Mouse (Mus musculus): Measurements from ENCODE around the gene Kiz. TPM values are rescaled to one million over a fixed set of nuclear protein-coding genes. Genes with fewer than 3 reads are reported as not detected.

Gene Kiz
- total and polyA plus RNA-seq, 3 experiments, result 8.2 to 13.1 TPM; not detected in 1

GRCm38 (mm10) chr2:147014101-147014886 is 158.6 kb downstream of the Kiz start:
- peak; percentile 59 for DNase-seq (ENCODE audit: low read depth, low spot score)
- H3K9ac ChIP-seq (ENCODE audit: control insufficient read depth, low read depth, low read length, poor library complexity, severe bottlenecking), result peak overlapping the region; percentile 98
- H3K27me3 ChIP-seq (ENCODE audit: control insufficient read depth in 1 of 2, insufficient read depth in 2 of 2, low read length in 2 of 2), result no peaks in the 10 kb centered on the region
- H3K4me1 ChIP-seq (ENCODE audit: control insufficient read depth in 1 of 2, insufficient read depth in 2 of 2, low read length in 2 of 2), result peaks cover 6 to 22% of the 10 kb centered on the region in 2 experiments
- TF ChIP-seq MYC (IDR thresholded peaks at IDR 0.05; ENCODE audit: low read depth, low read length) (0 out of 2 replicates have a peak, but pooled peaks have one; percentile 8), ZNF384 (IDR thresholded peaks at IDR 0.05; ENCODE audit: low read depth, low read length) (peak; percentile 60), ETS1 (IDR thresholded peaks at IDR 0.05; ENCODE audit: low read depth, low read length) (no peak)
- peak overlapping the region; percentile 98 to 100 for H3K4me3 ChIP-seq (ENCODE audit: control insufficient read depth in 1 of 2, insufficient read depth in 1 of 2, low read depth in 2 of 2, low read length in 2 of 2)
- H3K9me3 ChIP-seq (replicated peaks; ENCODE audit: insufficient read depth, low read length), result no peaks in the 10 kb centered on the region
- peak overlapping the region; percentile 99 for H3K27ac ChIP-seq (ENCODE audit: control insufficient read depth, low read depth, low read length)
- H3K79me2 ChIP-seq (ENCODE audit: control insufficient read depth, insufficient read depth, low read length, poor library complexity), result peaks cover 61% of the 10 kb centered on the region
- H3K36me3 ChIP-seq (ENCODE audit: control insufficient read depth in 1 of 2, insufficient read depth in 2 of 2, low read length in 2 of 2), result peaks cover 2 to 33% of the 10 kb centered on the region in 2 experiments; a peak in 3 of 4 replicates

Other genes starting within 250 kb of the Kiz start
- 98.0 and 114 TPM in 2 replicates for gene Xrn2, start 157.1 kb downstream of the Kiz start, total RNA-seq (2012; rRNA removed)
- 100 to 1,000 TPM in 1 of 2 experiments, not detected in 1; 108 TPM for gene Xrn2, start 157.1 kb downstream of the Kiz start, polyA plus RNA-seq (2012; ENCODE audit: insufficient read depth in 1 of 2, insufficient read length in 2 of 2, low read depth in 1 of 2, low replicate concordance in 2 of 2, missing spikeins in 1 of 2)
- gene Nkx2-4, start 229.6 kb downstream of the Kiz start, total RNA-seq (2012; rRNA removed), result not detected in 2 replicates
- gene Nkx2-4, start 229.6 kb downstream of the Kiz start, polyA plus RNA-seq (2012; ENCODE audit: insufficient read depth in 1 of 2, insufficient read length in 2 of 2, low read depth in 1 of 2, low replicate concordance in 2 of 2, missing spikeins in 1 of 2), result not detected

Measured in MEL (cell line).